10 mouse cellular contexts compared by ENCODE assay signal in the genomic region with DNA sequence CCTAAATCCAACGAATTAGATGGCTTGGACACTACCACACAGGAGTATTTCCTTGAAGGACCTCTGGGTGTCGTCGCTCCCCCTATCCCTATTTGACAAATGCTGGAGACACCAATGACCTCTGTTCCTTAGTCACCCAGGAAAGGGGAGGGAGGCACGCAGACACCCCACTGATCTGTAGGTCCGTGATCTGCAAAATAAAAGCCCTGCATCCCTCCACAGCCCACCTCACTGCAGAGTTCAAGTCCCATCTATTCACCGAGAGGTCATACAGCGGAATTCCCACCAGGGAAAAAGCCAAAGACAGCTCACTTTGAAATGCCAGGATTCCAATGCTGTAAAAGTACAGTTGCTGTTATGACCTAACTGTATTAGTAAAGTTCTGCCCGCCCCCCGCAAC. TPM values are rescaled to one million over a fixed set of nuclear protein-coding genes. Genes with fewer than 3 reads are reported as not detected.
DNase-seq lines count a peak whose midpoint lies in the region; ATAC-seq and TF ChIP-seq lines count a peak whose summit lies in the region.
"Had no signal": no experiment of that assay in that cellular context is flagged by ENCODE, and none has a peak within 500 bp of the region (broad histone marks: within the 10 kb centered on the region; RNA-seq: fewer than 3 reads in every experiment).

No protein-coding gene starts in this region.

- peak overlapping the region; percentile 72 for H3K4me3 ChIP-seq in heart, embryonic 10.5 days
- peak overlapping the region; percentile 52 for H3K4me3 ChIP-seq in E14TG2a.4 (replicated peaks; ENCODE audit: low read length)
- H3K4me3 ChIP-seq in forebrain, embryonic 15.5 days: no peak overlapping the region
- H3K4me3 ChIP-seq in liver, embryonic 15.5 days (replicated peaks): no peak overlapping the region

- H3K27ac ChIP-seq in heart, embryonic 10.5 days: no peak overlapping the region
- no peak overlapping the region for H3K27ac ChIP-seq in forebrain, embryonic 15.5 days (replicated peaks)
- no peak overlapping the region for H3K27ac ChIP-seq in liver, embryonic 15.5 days (replicated peaks)

- TF ChIP-seq CTCF in E14TG2a.4 (conservative IDR thresholded peaks at IDR 0.05; ENCODE audit: low read length): no peak

- H3K9me3 ChIP-seq in heart, embryonic 10.5 days: no peaks in the 10 kb centered on the region
- H3K9me3 ChIP-seq in E14TG2a.4 (ENCODE audit: low read length): no peaks in the 10 kb centered on the region
- no peaks in the 10 kb centered on the region for H3K9me3 ChIP-seq in forebrain, embryonic 15.5 days
- no peaks in the 10 kb centered on the region for H3K9me3 ChIP-seq in liver, embryonic 15.5 days (replicated peaks)

- no peak for DNase-seq in heart, embryonic 10.5 days (ENCODE audit: low spot score)
- no peak for DNase-seq in heart, postnatal 10 days
- no peak for DNase-seq in adrenal gland, postnatal 25 days
- DNase-seq in embryo, embryonic 11 days: no peak

- no peaks in the 10 kb centered on the region for H3K4me1 ChIP-seq in heart, embryonic 10.5 days
- peaks cover 40% of the 10 kb centered on the region for H3K4me1 ChIP-seq in E14TG2a.4 (replicated peaks; ENCODE audit: low read depth, low read length)
- peaks cover 19% of the 10 kb centered on the region for H3K4me1 ChIP-seq in forebrain, embryonic 15.5 days
- H3K4me1 ChIP-seq in liver, embryonic 15.5 days (replicated peaks): peaks cover 29% of the 10 kb centered on the region

- no peaks in the 10 kb centered on the region for H3K27me3 ChIP-seq in heart, embryonic 10.5 days (ENCODE audit: insufficient read depth, poor library complexity, severe bottlenecking)
- H3K27me3 ChIP-seq in E14TG2a.4 (ENCODE audit: insufficient read depth, low read length): peaks cover 10% of the 10 kb centered on the region
- H3K27me3 ChIP-seq in forebrain, embryonic 15.5 days: no peaks in the 10 kb centered on the region
- peaks cover 42% of the 10 kb centered on the region for H3K27me3 ChIP-seq in liver, embryonic 15.5 days

- WGBS in heart, embryonic 10.5 days: 5% methylated on average over 9 of the region's 9 CpGs
- WGBS in forebrain, embryonic 15.5 days: 8% methylated on average over 9 of the region's 9 CpGs
- whole genome bisulfite sequencing in liver, embryonic 15.5 days (ENCODE audit: insufficient replicate concordance): 11% methylated on average over 9 of the region's 9 CpGs

- intact Hi-C loops in heart, postnatal 10 days (cut with DNase I): loop anchor here (2.0 to 5.0 kb wide), 5 partner anchors 117 to 861 kb away; no protein-coding TSS in a partner anchor

- no peak overlapping the region for H3K9ac ChIP-seq in forebrain, embryonic 15.5 days (replicated peaks)
- H3K9ac ChIP-seq in liver, embryonic 15.5 days: no peak overlapping the region

- no peak for ATAC-seq in forebrain, embryonic 15.5 days (replicated peaks)
- ATAC-seq in liver, embryonic 15.5 days (ENCODE audit: insufficient read depth): no peak
- ATAC-seq in monocyte, adult 5-6 weeks (replicated peaks; ENCODE audit: insufficient number of reproducible peaks, low FRiP score, low TSS enrichment, poor library complexity, severe bottlenecking): no peak

- peak overlapping the region; percentile 95 for H3K4me2 ChIP-seq in forebrain, embryonic 15.5 days (replicated peaks)
- peak overlapping the region; percentile 81 for H3K4me2 ChIP-seq in liver, embryonic 15.5 days

- H3K36me3 ChIP-seq in heart, embryonic 10.5 days: no peaks in the 10 kb centered on the region
- no peaks in the 10 kb centered on the region for H3K36me3 ChIP-seq in E14TG2a.4 (ENCODE audit: insufficient read depth, low read length)
- H3K36me3 ChIP-seq in forebrain, embryonic 15.5 days: no peaks in the 10 kb centered on the region
- no peaks in the 10 kb centered on the region for H3K36me3 ChIP-seq in liver, embryonic 15.5 days (replicated peaks)

RNA-seq across cellular contexts. Expression of gene Olfr1368, which starts 12.4 kb away (rescaled TPM):
- not detected in 2 replicates for polyA plus RNA-seq in heart, embryonic 10.5 days (2016; fragmentation: Nextera tagmentation; extraction: Ambion mirVana)
- total RNA-seq in heart, postnatal 10 days (2021): not detected
- polyA plus RNA-seq in forebrain, embryonic 15.5 days (2015; fragmentation: Nextera tagmentation; extraction: Ambion mirVana): not detected in 2 replicates
- not detected in 2 replicates for polyA plus RNA-seq in liver, embryonic 15.5 days (2015; fragmentation: Nextera tagmentation; extraction: Ambion mirVana)
- not detected in 3 replicates for total RNA-seq in monocyte, adult 5-6 weeks (2017)
- total RNA-seq in adrenal gland, postnatal 25 days (2021): not detected in 2 replicates
- total RNA-seq: gastrocnemius, adult 18-20 months had no signal
- polyA plus RNA-seq: urinary bladder, adult 2 months had no signal

RNA-seq across cellular contexts. Expression of gene Trim27, which starts 21.2 kb away (rescaled TPM):
- polyA plus RNA-seq in heart, embryonic 10.5 days (2016; fragmentation: Nextera tagmentation; extraction: Ambion mirVana): 108 and 152 TPM in 2 replicates
- 10 to 100 TPM; 26.9 to 33.6 TPM for total RNA-seq in heart, postnatal 10 days (2021)
- polyA plus RNA-seq in forebrain, embryonic 15.5 days (2015; fragmentation: Nextera tagmentation; extraction: Ambion mirVana): 98.8 and 101 TPM in 2 replicates
- 59.3 and 65.7 TPM in 2 replicates for polyA plus RNA-seq in liver, embryonic 15.5 days (2015; fragmentation: Nextera tagmentation; extraction: Ambion mirVana)
- 81.0 to 103 TPM (median 88.2 TPM) in 3 replicates for total RNA-seq in monocyte, adult 5-6 weeks (2017)
- total RNA-seq in adrenal gland, postnatal 25 days (2021): 49.2 and 59.6 TPM in 2 replicates

RNA-seq across cellular contexts. Expression of gene Olfr263, which starts 28.6 kb away (rescaled TPM):
- not detected in 2 replicates for polyA plus RNA-seq in heart, embryonic 10.5 days (2016; fragmentation: Nextera tagmentation; extraction: Ambion mirVana)
- total RNA-seq in heart, postnatal 10 days (2021): not detected
- not detected in 2 replicates for polyA plus RNA-seq in forebrain, embryonic 15.5 days (2015; fragmentation: Nextera tagmentation; extraction: Ambion mirVana)
- not detected in 2 replicates for polyA plus RNA-seq in liver, embryonic 15.5 days (2015; fragmentation: Nextera tagmentation; extraction: Ambion mirVana)
- not detected in 3 replicates for total RNA-seq in monocyte, adult 5-6 weeks (2017)
- total RNA-seq in adrenal gland, postnatal 25 days (2021): not detected in 2 replicates
- total RNA-seq: gastrocnemius, adult 18-20 months had no signal
- polyA plus RNA-seq: urinary bladder, adult 2 months had no signal

RNA-seq across cellular contexts. Expression of gene Olfr1369-ps1, which starts 46.8 kb away (rescaled TPM):
- 0.07 and 0.10 TPM in 2 replicates for polyA plus RNA-seq in heart, embryonic 10.5 days (2016; fragmentation: Nextera tagmentation; extraction: Ambion mirVana)
- total RNA-seq in heart, postnatal 10 days (2021): not detected
- 0.06 TPM in 1 of 2 replicates, not detected in the other for polyA plus RNA-seq in forebrain, embryonic 15.5 days (2015; fragmentation: Nextera tagmentation; extraction: Ambion mirVana)
- polyA plus RNA-seq in liver, embryonic 15.5 days (2015; fragmentation: Nextera tagmentation; extraction: Ambion mirVana): 0.02 TPM in 1 of 2 replicates, not detected in the other
- total RNA-seq in monocyte, adult 5-6 weeks (2017): not detected in 3 replicates
- total RNA-seq in adrenal gland, postnatal 25 days (2021): not detected in 2 replicates
- total RNA-seq: gastrocnemius, adult 18-20 months had no signal
- polyA plus RNA-seq: urinary bladder, adult 2 months had no signal

Comparison
In these comparisons a context has a peak if more than half of its experiments do, and no peak if none do; other contexts are left out.
1. H3K4me3 ChIP-seq: peak in heart, embryonic 10.5 days (single experiment) and E14TG2a.4 (single experiment); none in forebrain, embryonic 15.5 days (single experiment) and liver, embryonic 15.5 days (single experiment).